Mouse (Mus musculus): ENCODE measurements at regions not wholly inside any gene's neighbourhood (a gene's known extent, or its start where the extent isn't known, plus 50 kb on each side); places are given as distances from the start of the nearest gene placed in this dataset.
A peak's percentile ranks its signal among the peaks of the same experiment; 100 is the strongest.

GRCm38 (mm10) chr19:21214253-21214652, 57.8 kb upstream of the Zfand5 start:
- DNase-seq: no peak

DNA sequence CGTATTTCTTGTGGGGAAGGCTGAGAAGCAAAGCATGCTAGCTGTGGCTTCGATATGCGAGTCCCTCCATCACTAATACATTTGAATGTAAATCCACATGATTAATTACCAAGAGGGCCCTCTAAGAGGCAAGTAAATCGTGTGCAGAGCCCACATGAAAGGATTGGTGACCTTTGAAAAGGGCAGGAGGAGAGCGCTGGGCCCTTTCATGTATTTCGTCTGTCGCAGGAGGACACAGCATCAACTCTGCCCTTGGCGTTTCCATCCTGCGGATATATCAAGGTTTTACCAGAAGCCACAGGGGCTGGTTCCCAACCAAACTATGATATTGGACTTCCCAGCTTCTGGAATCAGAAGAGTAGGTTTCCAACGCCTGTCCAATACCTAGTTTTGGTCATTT, 78.6 kb upstream of the Zfand5 start:
- DNase-seq: no peak

DNA sequence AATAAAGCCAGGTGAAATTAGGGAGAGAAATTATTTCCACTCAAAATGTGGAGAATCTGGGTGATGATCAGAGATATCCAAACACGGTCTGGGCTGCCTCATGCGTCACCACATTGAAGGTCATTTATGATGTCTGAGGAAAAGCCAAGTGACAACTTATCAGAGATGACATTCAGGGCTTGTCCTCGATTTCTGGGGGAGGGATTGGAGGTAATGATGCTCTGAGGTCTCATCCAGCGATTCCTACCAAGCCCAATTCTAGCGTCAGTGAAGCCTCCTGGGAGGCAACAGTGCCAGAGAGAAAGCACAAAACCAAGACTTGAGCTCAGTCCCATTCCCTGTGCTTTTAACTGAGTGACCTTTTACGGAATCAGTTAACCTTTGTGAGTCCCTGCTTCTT, 79.5 kb upstream of the Zfand5 start:
- no peak for DNase-seq

DNA sequence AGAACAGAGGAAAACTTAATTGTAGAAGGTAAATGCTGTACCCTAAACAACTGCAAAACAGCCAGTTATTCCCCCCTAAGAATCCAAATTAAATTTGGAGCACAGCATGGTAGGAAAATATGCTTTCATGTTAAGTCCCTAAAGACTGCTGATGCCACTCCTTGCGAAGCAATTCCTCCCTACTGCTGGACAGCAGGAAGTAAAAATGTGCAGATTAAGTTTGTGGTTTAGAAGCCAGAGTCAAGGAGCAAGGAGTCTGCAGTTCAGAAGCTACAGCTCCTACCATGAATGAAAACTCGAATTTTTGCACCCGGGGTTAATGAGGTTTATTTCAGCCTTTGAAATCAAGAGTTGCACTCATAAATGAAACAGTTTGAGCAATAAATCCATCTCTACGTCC, 82.9 kb upstream of the Zfand5 start:
- DNase-seq: no peak

DNA sequence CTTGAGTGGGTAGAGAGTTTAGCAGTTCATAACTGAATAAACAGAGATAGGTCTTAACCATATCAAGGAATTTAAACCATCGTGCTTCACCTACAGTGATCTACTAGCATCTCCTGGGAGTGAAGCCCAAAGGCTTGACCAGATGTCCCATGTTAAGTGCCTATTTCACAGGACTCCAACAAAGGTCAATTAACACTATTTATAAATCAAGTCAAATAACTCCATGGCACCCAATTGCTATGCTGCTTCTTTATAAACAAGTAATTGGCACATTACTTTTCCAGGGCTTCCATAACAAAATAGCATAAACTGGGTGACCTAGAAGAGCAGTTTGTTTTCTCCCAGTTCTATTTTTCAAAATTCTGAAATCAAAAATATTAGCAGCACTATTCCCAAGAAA, 85.4 kb upstream of the Zfand5 start:
- no peak for DNase-seq

DNA sequence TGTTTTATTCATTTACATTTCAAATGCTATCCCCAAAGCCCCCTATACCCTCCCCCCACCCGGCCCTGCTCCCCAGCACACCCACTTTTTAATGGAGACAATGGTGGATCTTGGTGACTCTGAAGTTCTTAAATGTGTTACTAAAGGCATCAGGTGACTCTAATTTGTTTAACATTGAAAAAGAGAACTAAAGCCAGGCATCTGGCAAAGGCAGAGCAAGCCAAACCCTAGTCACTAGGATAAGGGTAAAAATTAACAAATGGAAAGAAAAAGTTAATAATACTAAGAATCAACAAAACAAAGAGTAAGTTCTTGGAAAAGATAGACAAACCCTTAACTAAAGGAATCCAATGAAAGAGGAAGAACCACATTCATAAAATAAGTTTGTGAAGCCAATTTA, 86.1 kb upstream of the Zfand5 start:
- no peak for DNase-seq

DNA sequence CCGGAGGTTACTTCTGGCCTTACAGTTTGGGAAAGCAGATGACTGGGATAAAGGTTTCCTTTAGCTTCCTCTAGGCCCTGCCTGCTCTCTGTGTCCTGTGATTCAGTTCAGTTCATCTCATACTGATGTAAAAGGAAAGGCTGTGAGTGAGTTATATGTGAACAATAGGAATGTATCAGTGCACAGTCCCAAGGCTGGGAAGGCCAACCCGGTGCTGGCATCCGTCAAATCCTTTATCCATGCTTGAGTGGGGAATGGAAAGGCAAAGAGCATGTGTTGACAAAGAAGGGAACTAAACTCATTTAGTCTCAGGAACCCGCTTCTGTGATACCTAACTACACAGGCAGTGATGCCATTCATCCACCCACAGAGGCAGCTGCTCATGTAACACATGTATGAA, 89.0 kb upstream of the Zfand5 start:
- no peak for DNase-seq

DNA sequence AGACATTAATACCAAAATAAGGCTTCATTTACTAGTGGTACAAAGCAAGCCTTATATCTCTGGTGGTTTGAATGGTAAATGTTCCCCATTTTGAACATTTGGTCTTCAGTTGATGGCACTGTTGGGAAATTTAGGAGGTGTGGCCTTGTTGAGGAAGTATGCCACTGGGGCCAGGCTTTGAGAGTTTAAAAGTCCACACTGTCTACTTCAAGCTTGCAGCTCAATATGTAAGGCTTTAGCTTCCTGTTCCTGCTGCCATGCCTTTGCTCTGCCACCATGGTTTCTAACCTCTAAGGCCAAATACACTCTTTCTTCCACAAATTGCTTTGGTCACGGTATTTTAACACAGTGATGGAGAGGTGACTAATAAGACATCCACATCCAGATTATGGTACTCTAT, 92.2 kb upstream of the Zfand5 start:
- DNase-seq: no peak

DNA sequence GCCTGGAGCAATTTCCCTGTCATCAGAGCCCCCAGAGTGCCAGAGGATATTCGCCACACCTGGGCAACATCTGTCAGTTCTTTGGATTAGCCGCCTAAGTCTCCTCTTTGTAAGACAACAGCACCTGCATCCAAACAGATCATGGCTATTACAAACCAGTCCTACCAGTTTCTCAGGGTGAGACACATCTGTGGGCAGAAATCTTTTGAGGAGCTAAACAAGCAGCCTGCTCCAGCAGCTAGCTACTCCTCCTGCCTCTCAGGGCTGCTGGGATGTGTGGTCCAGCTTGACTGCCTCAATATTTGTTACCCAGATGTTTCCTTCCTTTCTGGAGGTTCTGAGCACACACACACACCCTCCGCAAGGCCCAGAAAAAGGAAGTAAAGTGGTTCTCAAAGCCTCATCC, 96.6 kb upstream of the Zfand5 start:
- DNase-seq: no peak

GRCm38 (mm10) chr19:21174636-21175035, 97.4 kb upstream of the Zfand5 start:
- DNase-seq: no peak

GRCm38 (mm10) chr19:21173896-21174483, 98.1 kb upstream of the Zfand5 start:
- DNase-seq: no peak

GRCm38 (mm10) chr19:21171191-21171590, 100.9 kb upstream of the Zfand5 start:
- DNase-seq: no peak

DNA sequence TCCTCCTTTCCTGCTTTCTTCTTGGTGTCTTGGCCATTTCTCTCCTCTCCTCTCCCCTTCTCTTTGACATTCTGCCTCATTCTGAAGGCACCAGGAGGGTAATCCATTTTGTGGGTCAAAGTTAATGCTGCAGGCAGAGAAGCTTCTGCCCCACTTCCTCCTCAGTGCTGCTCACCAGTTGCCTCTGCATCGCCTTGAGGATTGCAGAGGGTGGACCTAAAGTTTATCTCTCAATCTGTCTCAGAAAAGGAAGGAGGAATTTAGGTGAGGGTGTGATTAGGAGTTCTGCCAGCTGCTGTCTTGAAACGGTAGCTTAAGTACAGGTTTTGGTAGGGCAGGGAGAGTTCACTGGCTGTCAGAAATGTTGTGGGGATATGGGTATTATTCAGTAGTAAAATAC, 101.3 kb upstream of the Zfand5 start:
- no peak for DNase-seq

DNA sequence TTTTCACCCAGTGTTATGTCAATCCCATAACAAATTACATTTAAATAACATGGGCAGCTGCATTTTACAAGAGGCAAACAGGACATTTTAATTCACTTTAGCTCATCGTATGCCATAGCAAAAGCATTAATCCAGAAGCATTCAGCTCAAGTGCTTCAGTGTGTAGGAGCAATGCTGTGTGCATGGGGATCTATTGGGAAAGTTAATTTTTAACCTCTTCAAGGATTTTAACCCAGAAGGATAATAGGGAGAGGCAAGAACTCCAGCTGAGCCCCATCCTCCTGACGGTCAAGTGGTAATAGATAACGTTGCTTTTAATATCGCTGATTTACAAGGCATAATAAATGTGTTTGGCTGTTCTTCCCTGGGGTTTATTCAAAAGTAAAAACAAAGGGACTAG, 105.1 kb upstream of the Zfand5 start:
- DNase-seq: no peak

GRCm38 (mm10) chr19:21166465-21166860, 105.6 kb upstream of the Zfand5 start:
- DNase-seq: no peak

- no peak for DNase-seq
Observed at GRCm38 (mm10) chr19:21165763-21166464, 106.2 kb upstream of the Zfand5 start.

GRCm38 (mm10) chr19:21163978-21164377, 108.1 kb upstream of the Zfand5 start:
- no peak for DNase-seq

GRCm38 (mm10) chr19:21160946-21161345, 111.1 kb upstream of the Zfand5 start:
- no peak for DNase-seq

DNA sequence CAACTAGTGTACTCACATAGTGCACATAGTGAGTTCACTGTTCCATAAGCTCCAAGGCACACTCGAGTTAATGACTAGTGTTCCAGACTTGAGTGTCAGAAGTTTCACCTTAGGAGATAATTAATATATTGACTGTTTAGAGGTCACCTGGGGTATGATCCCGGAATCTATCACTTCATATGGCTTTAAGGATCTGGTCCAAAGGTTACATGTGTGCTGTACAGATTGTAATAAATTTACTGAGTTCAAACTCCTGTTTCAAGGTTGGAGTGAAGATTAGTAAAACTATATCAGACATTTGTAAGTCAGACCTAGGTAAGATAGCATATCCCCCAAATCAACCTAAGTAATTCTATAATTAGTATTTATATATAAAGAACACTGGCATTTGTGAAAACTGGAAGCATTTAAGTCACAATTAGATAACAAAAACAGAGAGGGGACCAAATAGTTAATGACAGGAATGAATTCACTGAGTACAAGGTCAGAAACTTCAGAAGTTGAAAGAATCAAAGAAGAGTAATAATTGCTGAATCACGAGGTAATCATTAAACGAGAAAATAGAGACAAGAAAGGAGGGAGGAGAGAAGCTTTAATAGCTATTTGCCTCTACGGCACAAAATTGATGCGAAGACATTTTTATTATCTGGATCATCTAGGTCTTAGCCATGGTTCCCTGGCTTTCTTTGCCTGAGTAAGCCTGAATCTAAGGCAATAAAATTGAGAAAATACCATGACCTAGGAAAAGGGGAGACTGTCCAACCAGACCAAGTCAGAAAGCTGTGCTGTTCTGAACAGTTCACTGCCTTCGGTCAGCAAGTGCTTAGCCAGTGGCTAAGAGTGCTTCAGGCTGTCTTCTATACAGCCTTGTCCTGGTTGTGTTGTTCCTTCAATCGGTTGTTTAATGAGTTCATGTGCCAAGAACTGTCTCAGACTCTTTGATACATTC, 112.6 kb upstream of the Zfand5 start:
- DNase-seq: no peak

DNA sequence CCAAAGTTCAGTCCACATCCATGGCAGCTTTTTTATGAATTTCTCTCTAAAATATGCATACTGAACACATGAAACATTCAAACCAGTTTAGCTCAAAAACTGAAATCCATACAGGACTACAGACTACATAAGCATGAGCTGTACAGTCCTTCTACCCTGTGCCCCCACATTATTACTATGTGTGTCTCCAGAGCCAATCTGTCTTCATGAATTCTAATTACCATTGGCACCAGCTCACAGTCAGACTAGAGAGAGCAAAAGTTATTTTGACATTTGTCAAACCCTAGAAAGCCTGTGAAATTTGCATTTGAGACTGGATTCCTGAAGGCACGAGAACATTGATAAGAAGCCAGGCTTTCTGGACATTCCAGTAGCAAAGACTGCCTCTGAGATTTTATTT, 117.9 kb upstream of the Zfand5 start:
- DNase-seq: no peak

DNA sequence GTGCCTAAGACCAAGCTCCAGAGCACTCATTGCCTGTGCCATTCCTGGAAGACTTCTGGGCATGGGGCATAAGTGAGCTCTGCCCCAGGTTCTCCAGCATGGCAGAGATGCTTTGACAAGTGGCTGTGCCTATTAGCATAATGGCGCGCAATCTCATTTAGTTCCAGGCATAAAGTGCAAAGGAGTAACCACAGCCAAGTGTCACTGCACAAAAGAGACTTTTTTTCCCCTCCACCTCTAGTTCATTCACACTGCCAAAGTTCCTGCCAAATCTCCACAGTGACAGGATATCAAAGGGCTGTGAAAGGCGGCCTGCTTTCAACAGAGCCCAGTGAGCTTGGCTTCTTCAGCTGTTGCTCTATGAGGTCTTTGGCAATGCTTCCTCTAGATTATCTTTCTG, 120.1 kb upstream of the Zfand5 start:
- DNase-seq: peak; percentile 68

DNA sequence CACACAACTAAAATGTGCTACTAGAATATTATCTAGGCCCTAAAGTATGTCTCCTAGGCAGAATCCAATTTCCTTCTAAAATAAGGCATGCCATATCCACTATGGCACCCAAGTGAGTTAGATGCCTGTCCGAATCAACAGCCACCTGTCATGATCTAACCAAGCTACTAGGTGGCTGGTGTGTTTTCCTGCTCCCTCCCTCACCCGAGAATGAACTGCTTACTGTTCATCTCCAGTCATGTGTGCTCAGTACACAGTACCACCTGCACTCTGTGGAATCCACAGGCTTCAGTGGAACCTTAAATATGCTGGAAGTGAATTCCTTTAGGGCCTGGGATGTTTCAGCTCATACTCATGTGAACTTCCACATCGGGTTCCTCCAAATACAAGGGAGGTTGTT, 121.2 kb upstream of the Zfand5 start:
- DNase-seq: peak; percentile 75

- DNase-seq: no peak
Observed at GRCm38 (mm10) chr19:21150241-21150640, 121.8 kb upstream of the Zfand5 start.

DNA sequence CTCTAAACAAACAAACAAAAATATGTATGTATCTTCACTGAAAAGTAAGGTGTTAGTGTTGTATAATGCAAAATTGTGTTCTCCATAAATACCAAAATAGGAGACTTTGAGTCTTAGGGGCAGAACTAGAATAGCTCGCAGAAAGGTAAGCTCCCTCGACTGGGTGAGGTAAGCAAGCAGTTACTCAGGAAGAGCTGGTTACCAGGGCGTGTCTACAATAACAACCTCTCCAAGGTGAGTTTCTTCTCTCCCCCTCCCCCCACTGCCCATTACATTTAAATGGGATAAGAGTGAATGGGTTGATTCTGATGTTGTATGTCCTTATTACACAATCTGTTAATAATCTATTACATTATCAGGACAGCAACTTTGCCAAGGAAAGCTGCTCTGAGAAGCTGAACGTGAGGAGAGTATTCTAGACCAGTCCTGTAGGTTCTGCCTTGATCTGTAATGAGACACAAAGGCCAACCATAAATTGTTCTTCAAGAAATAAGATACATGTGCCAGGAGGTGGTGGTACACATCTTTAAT, 125.2 kb upstream of the Zfand5 start:
- no peak for DNase-seq
